Mouse (Mus musculus): ENCODE results near the gene Fscn2.

Gene Fscn2

DNA sequence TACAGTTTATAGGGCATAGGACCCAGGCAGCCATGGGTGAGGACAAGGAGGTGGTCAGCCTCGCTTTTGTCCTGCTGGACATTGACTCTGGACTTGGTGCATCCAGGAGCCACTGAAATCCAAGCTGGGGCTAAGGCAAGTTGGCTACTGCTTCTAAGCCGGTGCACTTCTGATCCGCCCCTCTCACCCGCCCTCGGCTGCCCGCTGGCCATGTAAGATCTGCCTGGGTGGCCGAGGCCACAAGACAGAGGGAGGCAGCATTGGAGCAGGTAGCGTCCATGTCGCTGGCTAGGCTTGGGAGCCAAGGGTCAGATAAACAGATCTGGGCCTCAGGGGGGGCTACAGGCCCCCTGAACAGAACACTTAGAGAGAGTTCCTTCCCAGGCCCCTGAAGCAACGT lies at the start of gene Fscn2:
Fscn2 (plus strand) TSS at position 240 of the 400 bp plus-strand sequence.
- DNase-seq: no peak

DNA sequence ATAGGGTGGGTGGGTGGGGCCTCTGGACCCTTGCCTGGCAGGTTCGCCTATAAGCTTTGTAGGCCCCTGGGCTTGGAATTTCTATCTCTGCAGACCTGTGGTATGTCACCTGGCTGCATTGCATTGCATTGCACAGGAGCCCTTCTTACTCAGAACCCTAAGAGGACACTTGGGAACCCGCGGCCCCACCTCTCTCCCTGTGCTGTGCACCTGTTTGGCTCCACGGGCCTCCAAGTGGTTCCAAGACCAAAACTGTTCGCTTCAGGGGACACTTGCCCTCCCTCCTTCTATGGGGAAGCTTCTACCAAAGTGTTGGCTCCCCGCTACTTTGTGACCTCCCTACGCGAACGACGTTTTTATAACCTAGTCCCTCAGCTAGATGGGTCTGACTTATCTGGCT lies 49.8 kb upstream of the Fscn2 start:
- DNase-seq: no peak

DNA sequence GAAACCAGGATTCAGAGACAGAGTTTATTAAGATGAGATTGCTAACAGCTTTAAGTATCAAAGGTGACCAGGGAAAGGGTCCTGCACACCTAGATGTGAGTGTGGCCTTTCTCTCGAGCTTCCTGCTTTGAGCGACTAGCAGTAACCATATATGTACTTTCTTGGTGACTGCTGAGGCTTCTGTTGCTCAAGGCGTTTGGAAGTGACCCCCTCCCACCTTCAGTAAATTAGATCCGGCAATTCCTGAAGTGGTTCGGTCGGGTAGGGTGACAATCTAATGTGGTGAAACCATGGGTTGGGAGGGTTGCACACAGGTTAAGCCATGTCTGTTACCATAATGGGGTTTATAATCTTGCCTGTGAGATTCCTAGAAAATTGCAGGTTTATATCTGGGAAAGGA lies 49.3 kb upstream of the Fscn2 start:
- no peak for DNase-seq

DNA sequence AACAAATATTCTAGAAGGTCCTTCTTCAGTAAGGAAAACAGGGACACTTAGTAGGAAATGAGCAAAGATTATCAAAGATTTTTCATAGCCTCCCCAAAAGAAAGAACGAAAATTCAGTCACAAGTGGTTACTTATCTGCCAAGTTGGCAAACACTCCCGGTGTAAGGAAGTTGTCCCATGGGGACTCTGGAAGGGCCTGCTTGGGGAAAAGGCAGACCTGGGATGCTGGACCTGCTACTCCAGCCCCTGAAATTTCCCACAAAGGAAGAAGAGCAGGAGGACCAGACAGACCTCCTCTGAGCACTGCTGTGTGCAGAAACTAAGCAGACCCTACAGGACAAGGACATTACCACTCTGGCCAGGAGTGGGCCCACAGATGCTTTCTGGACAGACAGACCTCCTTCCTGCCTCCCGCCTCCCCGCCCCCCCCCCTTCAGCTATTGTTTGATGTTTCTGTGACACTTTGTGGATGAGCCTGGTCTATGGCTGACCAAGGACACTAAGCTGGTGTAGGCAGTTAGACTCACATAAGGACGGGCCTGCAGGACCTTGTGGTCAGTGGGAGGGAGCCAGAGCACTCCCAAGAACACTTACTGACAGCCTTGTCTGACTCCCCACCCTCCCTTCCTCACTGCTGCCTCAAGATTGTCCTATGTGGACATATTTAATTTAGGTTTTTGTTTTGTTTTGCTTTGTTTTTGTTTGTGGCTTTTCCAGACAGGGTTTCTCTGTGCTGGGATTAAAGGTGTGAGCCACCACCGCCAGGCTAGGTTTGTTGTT lies 47.2 kb upstream of the Fscn2 start:
- no peak for DNase-seq

DNA sequence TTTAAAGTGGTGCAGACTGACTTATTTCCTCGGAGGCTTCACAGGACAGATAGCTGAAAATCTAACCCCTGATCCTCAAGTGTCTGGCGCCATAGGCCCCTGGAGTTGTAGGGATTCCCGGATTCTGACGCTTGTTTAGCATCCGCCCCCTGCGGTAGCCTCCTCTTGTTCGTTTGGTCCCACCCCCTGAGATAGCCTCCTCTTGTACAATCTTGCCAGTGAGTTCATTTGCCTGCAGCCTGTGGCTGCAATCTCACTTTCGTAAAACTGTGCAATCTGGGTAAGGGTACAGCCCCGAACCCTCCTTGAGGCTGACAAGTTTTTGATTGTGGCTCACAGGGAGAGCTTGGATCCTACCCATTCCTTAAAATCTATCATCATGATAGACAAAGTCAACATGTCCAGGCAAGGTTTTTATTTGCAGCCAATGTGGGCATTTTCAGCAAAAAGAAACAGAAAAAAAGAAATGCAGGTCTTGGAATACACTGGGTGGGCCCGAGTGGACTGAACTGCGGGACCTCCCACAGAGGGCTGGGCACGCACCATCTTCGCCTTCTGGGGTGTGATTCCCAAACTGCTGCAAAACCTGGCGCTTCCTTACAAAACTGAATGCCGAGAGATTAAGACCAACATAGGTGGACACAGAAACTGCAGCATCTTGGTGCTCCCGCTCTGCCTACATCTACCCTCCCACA lies 46.5 kb upstream of the Fscn2 start:
- no peak for DNase-seq

DNA sequence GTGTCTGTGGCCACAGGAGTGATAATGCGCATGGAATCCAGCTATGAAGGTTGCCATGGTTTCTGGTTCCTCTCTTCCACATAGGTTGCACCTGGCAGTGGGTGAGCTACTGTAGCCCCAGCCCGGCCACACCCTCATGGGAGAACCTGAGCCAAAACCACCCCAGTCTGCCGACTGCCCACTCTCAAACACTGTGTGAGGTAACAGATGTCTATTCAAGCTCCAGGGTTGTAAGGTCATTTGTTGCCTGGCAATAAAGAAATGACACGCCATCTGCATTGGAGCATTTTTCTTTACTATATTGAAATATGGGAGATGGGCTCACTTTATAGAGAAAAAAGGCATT lies 45.9 kb upstream of the Fscn2 start:
- DNase-seq: peak; percentile 60

DNA sequence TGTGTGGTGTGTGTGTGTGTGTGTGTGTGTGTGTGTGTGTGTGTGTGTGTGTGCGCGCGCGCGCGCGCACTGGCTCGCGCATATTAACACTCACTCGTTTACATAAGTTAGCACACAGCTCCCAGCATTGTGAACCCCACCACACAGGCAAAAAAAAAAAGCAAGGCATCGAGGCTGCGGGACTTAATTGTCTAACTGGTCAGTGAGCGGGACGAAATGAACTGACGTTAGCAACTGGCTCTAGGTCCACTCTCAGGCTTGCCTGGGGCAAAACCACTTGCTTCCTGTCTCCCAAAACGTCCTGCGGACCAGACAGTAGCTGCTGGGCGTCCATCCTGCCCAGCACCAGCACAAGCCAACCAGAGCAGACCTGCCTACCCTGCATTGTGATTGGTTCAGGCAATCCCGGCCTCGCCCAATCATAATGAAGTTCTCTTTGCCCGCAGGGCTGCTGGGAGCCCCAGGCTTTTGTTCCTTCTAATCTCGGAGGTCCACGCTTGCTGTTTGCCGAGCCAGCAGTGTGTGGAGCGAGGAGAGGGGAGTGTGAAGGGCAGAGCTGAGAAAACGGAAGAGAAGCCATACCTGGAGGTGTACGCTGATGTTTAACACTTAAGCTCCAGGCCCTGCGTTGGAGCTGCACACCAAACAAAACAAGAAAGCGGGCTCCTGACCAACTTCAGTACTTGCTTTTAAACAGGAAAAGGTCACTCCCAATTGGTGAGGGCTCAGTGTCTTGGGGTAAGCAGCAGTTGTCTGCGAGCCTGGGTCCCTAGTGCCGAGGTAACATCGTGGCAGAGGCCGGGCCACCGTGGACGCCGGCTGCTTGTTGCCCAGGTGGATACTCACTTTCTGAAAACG lies 45.3 kb upstream of the Fscn2 start:
- DNase-seq: peak; percentile 94

DNA sequence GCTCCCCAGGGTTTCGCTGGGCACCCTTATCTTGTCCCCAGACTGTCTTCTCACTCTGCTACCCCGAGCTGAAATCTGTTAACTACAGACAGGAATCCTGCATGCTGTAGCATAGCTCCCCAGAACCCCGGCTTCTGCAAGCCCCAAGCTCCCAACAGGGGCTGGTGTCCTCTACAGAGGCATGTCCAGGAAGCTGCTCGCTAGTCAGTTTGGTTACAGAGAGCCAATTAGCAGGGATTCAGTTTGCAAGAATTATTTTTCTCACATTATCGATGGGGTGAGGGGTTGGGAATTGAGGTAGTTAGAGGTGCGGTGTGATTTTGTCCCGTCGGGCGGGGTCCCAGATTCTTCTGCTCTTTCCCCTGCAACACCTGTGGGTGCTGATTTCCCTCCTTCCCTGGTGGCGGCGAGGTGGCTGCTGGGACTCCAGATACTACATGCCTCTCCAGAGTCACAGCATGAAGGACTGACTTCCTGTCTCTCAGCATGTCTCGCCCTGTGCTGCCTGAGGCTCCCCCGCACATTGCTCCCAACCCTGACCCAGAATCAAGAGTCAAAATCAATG lies 44.6 kb upstream of the Fscn2 start:
- no peak for DNase-seq

DNA sequence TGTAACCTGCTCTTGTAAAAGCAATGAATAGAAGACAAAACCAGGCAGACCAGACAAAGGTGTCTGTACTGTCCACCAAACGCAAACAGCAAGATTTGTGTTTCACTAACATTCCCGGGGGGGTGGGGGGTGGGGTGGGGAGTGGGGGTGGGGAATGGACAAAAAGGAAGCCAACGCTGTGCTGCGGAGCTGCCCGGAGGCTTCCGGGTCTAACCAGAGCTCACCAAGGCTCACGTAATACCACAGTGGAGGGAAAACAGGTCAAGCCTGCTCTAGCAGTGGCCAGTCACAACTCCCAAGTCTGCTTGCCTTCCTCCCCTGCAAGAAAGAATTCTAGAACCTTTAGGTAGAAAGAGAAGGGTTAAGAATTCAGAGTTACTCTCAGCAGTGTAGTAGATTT lies 43.9 kb upstream of the Fscn2 start:
- no peak for DNase-seq

DNA sequence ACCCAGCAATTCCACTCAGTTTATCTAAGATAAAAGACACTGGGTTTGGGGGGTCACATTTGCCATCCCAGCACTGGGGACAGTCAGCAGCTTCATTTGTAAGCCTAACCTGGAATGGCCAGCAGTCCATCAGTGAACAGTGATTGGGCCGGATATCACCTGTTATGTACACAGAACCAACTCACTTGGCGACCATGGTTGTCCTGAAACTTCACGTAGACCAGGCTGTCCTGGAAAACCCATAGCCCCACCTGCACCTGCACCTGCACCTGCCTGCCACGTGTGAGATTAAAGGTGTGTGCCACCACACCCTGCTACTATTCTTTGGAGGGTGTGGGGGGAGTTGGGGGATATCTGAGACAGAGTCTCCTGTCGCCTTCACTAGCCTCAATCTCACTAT lies 42.0 kb upstream of the Fscn2 start:
- DNase-seq: no peak

DNA sequence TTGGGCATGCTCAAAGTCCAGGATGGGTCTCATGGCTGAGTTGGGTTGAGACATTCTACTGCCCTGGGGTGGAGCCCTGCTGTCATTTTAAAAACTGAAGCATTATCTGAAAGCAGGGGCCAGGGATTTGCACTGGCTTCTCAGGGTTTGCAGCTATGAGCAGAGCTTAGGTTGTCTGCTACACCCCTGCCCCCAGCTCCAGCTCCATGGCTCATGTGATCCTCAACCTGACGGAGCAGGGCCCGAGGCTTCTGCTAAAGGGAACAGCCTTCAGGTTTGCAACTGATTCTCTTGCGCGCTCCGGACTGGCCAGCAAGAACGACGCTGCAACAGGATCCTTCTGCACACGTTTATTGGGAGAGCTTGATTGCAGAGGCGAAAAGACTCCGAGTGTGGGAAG lies 41.2 kb upstream of the Fscn2 start:
- no peak for DNase-seq

DNA sequence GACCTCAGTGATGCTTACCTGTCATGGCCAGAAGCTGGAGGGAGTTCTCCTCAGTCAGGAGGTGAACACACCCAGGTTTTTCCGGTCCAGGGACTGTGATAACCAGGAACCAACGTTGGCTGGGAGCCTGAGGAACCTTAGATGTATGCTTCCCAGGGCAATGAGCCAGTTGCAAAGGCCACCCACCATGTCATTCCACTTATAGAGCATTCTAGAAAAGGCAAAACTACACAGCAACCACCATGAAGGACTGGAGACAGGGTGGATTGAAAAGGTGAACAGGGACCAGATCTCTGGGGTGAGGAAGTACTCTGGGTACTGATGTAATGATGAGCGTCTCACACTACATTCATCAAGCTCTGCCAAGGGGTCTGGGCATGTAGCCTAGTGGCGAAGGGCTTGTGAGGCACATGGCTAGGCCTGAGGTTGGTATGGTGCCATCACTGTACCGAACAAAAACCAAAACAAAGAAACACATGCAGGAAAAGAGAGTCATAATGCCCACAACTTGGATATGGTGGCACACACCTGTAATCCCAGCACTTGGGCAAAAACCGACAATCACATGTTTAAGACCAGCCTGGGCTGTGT lies 25.8 kb upstream of the Fscn2 start:
- no peak for DNase-seq

DNA sequence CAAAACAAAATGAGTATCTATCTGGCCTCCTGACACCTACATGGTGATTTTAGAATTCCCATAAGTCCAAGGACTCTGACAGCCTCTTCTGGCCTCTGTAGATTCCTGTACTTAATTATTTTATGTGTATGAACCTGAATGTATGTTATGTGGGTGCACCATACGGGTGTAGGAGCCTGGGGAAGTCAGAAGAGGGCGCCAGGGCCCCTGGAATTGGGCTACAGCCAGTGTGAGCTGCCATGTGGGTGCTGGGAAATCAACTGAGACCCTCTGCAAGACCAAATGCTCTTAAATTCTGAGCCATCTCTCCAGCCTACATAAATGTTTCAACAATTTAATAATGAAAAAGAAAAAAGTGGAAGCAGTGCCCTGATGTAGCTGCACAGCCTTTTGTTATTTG lies 23.9 kb upstream of the Fscn2 start:
- DNase-seq: no peak

DNA sequence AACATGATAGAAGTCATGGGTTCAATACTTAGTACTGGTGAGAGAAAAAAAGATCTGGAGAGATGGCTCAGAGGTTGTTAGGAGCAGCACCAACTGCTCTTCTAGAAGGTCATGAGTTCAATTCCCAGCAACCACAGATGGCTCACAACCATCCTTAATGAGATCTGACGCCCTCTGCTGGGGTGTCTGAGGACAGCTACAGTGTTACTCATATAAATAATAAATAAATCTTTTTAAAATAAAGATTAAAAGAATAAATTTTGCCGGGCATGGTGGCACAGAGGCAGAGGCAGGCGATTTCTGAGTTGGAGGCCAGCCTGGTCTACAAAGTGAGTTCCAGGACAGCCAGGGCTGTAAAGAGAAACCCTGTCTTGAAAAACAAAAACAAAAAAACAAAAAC lies 22.5 kb upstream of the Fscn2 start:
- DNase-seq: no peak

DNA sequence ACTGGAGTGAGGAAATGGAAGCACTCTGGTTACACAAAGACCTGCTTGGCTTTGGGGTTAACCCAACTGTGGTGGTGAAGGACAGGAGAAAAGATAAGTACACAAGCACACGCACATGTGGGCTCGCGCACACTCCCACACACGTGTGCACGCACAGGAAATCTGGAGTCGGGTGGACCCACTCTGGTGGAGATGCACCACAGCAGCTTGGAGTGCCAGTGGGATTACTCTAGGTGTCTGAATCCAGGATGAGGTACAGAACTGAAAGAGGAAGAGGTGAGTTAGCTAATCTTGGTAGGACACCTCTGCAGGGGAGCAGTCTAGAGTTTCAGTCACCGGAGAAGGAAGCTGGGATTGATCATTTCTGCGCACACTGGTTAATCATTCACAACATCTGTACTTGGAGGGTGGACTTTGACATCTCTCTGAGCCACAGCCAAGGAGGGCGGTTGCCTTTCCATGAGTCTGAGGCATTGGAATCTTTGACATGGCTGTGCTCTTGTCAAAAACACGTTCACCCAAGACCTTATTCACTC lies 21.3 kb upstream of the Fscn2 start:
- DNase-seq: no peak

DNA sequence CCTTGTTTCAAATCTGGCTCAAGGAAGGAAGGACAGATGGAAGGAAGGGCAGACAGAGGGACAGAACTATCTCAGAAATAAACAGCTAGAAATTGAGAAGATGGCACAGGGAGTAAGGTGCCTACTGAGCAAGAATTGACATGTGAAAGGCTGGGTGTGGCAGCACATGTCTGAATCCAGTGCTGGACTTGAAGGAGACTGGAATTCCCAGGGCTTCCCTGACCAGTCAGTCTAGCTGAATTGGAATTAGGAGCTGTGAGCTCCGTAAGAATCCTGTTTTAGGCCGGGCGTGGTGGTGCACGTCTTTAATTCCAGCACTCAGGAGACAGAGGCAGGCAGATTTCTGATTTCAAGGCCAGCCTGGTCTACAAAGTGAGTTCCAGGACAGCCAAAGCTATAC lies 19.7 kb upstream of the Fscn2 start:
- no peak for DNase-seq

DNA sequence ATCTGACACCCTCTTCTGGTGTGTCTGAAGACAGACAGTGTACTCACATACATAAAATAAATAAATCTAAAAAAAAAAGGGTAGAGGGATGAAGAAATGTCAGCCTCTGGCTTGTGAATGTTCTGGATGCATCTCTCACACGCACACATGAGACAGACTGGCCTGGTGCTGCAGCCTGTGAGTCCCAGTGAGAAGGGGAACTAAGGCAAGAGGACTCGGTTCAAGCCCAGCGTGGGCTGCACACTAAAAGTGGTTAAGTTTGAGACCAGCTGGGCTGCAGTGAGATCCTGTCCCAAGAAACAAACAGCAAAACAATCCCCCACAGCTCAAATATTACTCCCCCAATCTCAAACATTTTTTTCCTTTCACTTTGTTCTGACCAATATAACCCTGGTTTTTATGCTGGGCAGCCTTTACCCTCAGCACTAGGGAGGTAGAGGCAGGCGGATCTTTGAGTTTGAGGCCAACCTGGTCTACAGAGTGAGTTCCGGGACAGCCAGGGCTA lies 18.6 kb upstream of the Fscn2 start:
- DNase-seq: no peak

DNA sequence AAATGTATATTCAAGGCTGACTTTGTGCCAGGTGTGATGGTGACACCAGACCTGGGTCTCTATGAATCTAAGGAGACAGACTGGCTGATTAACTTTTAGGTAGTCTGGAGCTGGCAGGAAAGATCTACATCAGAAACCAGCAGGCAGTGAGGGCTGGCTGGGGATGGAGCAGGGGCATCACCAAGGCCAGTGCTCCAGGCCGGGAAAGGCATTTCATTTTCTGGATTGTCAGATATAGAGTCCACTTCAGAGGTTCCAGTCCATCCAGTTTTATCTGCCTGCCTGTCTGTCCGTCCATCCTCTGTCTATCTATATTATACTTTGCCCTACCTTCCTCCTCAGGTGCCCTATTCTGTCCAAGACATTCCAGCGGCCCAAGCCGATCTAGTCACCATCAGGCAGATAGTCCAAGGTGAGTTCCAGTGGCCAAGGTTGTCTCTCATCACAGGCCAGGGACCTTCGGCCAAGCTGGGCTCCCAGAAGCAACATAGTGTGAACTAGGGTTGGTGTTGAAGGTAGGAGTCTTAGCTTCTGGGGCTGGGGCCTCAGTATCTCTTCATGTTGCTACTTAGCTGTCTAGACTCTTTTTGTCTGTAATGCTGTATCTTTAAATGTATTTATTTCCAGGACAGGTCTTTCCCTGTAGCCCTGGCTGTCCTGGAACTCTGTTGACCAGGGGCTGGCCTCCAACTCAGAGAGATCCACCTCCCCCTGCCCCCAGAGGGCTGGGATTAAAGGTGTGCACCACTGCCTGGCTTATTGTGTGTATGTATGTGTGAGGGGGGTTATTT lies 17.6 kb upstream of the Fscn2 start:
- DNase-seq: no peak

DNA sequence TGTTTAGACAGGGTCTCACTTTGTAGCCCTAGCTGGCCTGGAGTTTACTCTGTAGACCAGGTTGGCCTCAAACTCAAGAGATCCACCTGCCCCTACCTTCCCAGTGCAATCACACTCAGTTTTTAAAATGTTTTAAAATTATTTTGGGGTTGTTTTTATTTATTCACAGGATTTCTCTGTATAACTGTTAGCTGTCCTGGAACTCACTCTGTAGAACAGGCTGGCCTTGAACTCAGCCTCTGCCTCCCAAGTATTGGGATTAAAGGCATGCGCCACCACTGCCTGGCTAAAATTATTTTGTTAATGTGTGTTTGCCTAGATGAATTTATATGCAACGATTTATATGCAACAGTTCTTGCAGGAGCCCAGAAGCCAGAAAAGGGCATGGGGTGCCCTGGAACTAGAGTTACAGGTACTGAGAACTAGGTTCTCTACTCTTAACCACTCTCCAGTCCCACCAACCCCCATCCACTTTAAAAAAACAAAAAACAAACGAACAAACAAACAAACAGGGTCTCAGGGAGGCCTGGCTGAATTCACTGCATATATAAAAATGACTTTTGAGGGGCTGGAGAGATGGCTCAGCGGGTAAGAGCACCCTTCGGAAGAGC lies 16.9 kb upstream of the Fscn2 start:
- no peak for DNase-seq

DNA sequence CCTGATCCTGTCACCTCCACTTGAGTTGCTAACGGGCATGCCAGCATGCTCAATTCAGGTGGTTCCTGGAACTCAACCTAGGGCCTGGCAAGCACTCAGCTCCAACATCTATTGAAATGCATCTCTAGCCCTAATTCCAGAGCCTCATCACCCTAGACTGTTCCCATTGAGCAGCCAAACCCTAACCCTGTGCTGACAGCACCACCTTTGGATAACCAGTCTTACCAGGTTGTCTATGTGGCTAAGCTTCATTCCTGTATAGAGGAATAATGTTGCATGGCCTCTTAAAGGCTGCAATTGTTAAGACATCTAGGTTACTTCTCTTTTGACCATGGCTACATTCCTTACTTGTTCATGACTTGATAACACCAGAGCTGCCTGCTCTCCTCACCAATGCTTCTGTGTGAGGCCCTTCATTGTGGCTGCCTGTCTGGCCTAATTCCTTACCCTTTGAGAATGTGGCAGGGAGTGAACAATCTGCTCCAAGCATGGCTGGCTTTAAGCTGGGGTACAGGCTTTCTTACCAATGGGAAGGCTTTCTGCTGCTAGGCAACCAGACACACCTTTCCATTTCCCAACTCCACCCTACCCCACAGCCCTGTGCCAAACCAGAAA lies 16.2 kb upstream of the Fscn2 start:
- no peak for DNase-seq
